9 mouse cellular contexts compared by ENCODE assay signal in the genomic region with DNA sequence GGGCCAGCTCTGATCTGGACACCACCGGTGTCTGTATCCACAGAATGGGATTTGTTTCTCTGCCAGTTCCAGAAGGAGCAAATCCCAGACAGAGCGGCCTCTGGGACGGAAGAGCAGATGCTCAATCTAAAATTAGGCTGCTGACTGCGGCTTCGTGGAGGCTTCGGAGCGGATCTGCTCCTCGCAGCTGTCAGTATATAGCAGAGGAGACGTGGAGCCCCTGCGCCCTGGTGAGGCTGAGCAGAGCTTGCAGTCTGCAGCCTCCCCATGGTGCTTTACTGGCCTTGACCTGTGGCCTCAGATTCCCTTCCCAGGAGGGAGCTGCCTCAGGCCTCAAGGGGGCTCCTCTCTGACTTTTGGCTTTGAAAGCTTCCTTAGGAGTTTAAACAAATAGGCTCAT. TPM values are rescaled to one million over a fixed set of nuclear protein-coding genes. Genes with fewer than 3 reads are reported as not detected.
DNase-seq lines count a peak whose midpoint lies in the region; ATAC-seq and TF ChIP-seq lines count a peak whose summit lies in the region.
"Had no signal": no experiment of that assay in that cellular context is flagged by ENCODE, and none has a peak within 500 bp of the region (broad histone marks: within the 10 kb centered on the region; RNA-seq: fewer than 3 reads in every experiment).

No protein-coding gene starts in this region.

- no peaks in the 10 kb centered on the region for H3K9me3 ChIP-seq in heart, embryonic 12.5 days (replicated peaks)
- no peaks in the 10 kb centered on the region for H3K9me3 ChIP-seq in forebrain, postnatal 0 days (ENCODE audit: low read length)
- no peaks in the 10 kb centered on the region for H3K9me3 ChIP-seq in intestine, postnatal 0 days (ENCODE audit: control insufficient read depth)
- no peaks in the 10 kb centered on the region for H3K9me3 ChIP-seq in midbrain, embryonic 11.5 days (ENCODE audit: control insufficient read depth, low read length)

- peak; percentile 97 for DNase-seq in heart, adult 11 months
- peak; percentile 17 for DNase-seq in adipocyte (ENCODE audit: low spot score)
- DNase-seq in forebrain, postnatal 0 days = peak; percentile 82
- DNase-seq in spleen, postnatal 36 days (ENCODE audit: low spot score in 2 of 2) = no peak
- no peak for DNase-seq in midbrain, embryonic 11.5 days (ENCODE audit: low spot score, missing footprints)

- H3K4me2 ChIP-seq in heart, embryonic 12.5 days = no peak overlapping the region
- H3K4me2 ChIP-seq in forebrain, postnatal 0 days (ENCODE audit: low read depth) = no peak overlapping the region
- no peak overlapping the region for H3K4me2 ChIP-seq in intestine, postnatal 0 days (replicated peaks; ENCODE audit: low read depth)
- H3K4me2 ChIP-seq in midbrain, embryonic 11.5 days = no peak overlapping the region

- H3K27me3 ChIP-seq in heart, embryonic 12.5 days (replicated peaks) = peaks cover 9% of the 10 kb centered on the region
- no peaks in the 10 kb centered on the region for H3K27me3 ChIP-seq in forebrain, postnatal 0 days (ENCODE audit: insufficient read depth, low read length)
- H3K27me3 ChIP-seq in intestine, postnatal 0 days (replicated peaks; ENCODE audit: control insufficient read depth, insufficient read depth, low read length) = no peaks in the 10 kb centered on the region
- H3K27me3 ChIP-seq in midbrain, embryonic 11.5 days (ENCODE audit: control insufficient read depth, insufficient read depth, low read length) = no peaks in the 10 kb centered on the region

- ATAC-seq in heart, embryonic 12.5 days (ENCODE audit: insufficient number of reproducible peaks, low FRiP score) = no peak
- ATAC-seq in forebrain, postnatal 0 days = peak; percentile 92
- ATAC-seq in intestine, postnatal 0 days = no peak
- no peak for ATAC-seq in midbrain, embryonic 11.5 days (ENCODE audit: low FRiP score)

- no peak overlapping the region for H3K9ac ChIP-seq in heart, embryonic 12.5 days
- H3K9ac ChIP-seq in forebrain, postnatal 0 days = no peak overlapping the region
- no peak overlapping the region for H3K9ac ChIP-seq in intestine, postnatal 0 days (ENCODE audit: low read depth, low read length)
- no peak overlapping the region for H3K9ac ChIP-seq in midbrain, embryonic 11.5 days (ENCODE audit: low read length)

- H3K27ac ChIP-seq in heart, embryonic 12.5 days (ENCODE audit: poor library complexity, severe bottlenecking) = no peak overlapping the region
- peak overlapping the region; percentile 71 for H3K27ac ChIP-seq in forebrain, postnatal 0 days (ENCODE audit: low read depth, low read length)
- no peak overlapping the region for H3K27ac ChIP-seq in intestine, postnatal 0 days (ENCODE audit: low read depth, low read length)
- H3K27ac ChIP-seq in olfactory bulb, adult 2 months (ENCODE audit: insufficient read depth, low read depth, low read length) = 0 out of 2 replicates have a peak overlapping the region, but pooled peaks have one; percentile 9
- no peak overlapping the region for H3K27ac ChIP-seq in midbrain, embryonic 11.5 days (ENCODE audit: low read depth, low read length)
- H3K27ac ChIP-seq: macrophage had no signal

- TF ChIP-seq CTCF in forebrain, postnatal 0 days (IDR thresholded peaks at IDR 0.05; ENCODE audit: low read depth) = peak; percentile 25; the same call in 1 of the 2 replicates
- peak; percentile 21; the same call in 1 of the 2 replicates for TF ChIP-seq CTCF in intestine, postnatal 0 days (IDR thresholded peaks at IDR 0.05; ENCODE audit: low read depth)
- no peak for TF ChIP-seq CTCF in olfactory bulb, adult 2 months (IDR thresholded peaks at IDR 0.05; ENCODE audit: insufficient read depth, low read depth, low read length)

- 32% methylated on average over 10 of the region's 10 CpGs for WGBS in heart, embryonic 12.5 days
- WGBS in forebrain, postnatal 0 days = 27% methylated on average over 10 of the region's 10 CpGs
- 50% methylated on average over 10 of the region's 10 CpGs for WGBS in intestine, postnatal 0 days
- 34% methylated on average over 10 of the region's 10 CpGs for WGBS in olfactory bulb, adult 2 months
- 60% methylated on average over 10 of the region's 10 CpGs for WGBS in midbrain, embryonic 11.5 days

- H3K36me3 ChIP-seq in heart, embryonic 12.5 days = no peaks in the 10 kb centered on the region
- no peaks in the 10 kb centered on the region for H3K36me3 ChIP-seq in forebrain, postnatal 0 days (ENCODE audit: insufficient read depth)
- no peaks in the 10 kb centered on the region for H3K36me3 ChIP-seq in intestine, postnatal 0 days (ENCODE audit: control insufficient read depth, insufficient read depth)
- H3K36me3 ChIP-seq in midbrain, embryonic 11.5 days (ENCODE audit: control insufficient read depth, insufficient read depth, low read length) = no peaks in the 10 kb centered on the region

- no peak overlapping the region for H3K4me3 ChIP-seq in heart, embryonic 12.5 days
- no peak overlapping the region for H3K4me3 ChIP-seq in forebrain, postnatal 0 days (ENCODE audit: low read depth, low read length)
- no peak overlapping the region for H3K4me3 ChIP-seq in intestine, postnatal 0 days (ENCODE audit: low read depth, low read length)
- H3K4me3 ChIP-seq in olfactory bulb, adult 2 months (ENCODE audit: insufficient read depth, low read depth, low read length) = no peak overlapping the region
- no peak overlapping the region for H3K4me3 ChIP-seq in midbrain, embryonic 11.5 days (ENCODE audit: low read depth, low read length)

- peaks cover 7% of the 10 kb centered on the region; the same call in 1 of the 2 replicates for H3K4me1 ChIP-seq in heart, embryonic 12.5 days (replicated peaks)
- H3K4me1 ChIP-seq in forebrain, postnatal 0 days (ENCODE audit: insufficient read depth) = peaks cover 13% of the 10 kb centered on the region
- no peaks in the 10 kb centered on the region for H3K4me1 ChIP-seq in intestine, postnatal 0 days (replicated peaks; ENCODE audit: control insufficient read depth, insufficient read depth, low read length)
- H3K4me1 ChIP-seq in olfactory bulb, adult 2 months (ENCODE audit: control insufficient read depth, insufficient read depth, low read length) = peaks cover 22% of the 10 kb centered on the region
- no peaks in the 10 kb centered on the region for H3K4me1 ChIP-seq in midbrain, embryonic 11.5 days (ENCODE audit: control insufficient read depth, insufficient read depth, low read length)

- TF ChIP-seq POLR2A in olfactory bulb, adult 2 months (IDR thresholded peaks at IDR 0.05; ENCODE audit: insufficient read depth, low read depth, low read length) = no peak

RNA-seq across cellular contexts. Expression of gene AL607142.1, which starts 40.7 kb away (rescaled TPM):
- not detected in 2 replicates for polyA plus RNA-seq in heart, embryonic 12.5 days (2016; fragmentation: Nextera tagmentation; extraction: Ambion mirVana)
- not detected in 2 replicates for total RNA-seq in forebrain, postnatal 0 days (2014; rRNA removed)
- not detected in 2 replicates for polyA plus RNA-seq in forebrain, postnatal 0 days (2015; fragmentation: Nextera tagmentation; extraction: Ambion mirVana)
- not detected in 2 replicates for polyA plus RNA-seq in intestine, postnatal 0 days (2015; fragmentation: Nextera tagmentation; extraction: Ambion mirVana)
- not detected in 2 replicates for polyA plus RNA-seq in olfactory bulb, adult 2 months (2012; ENCODE audit: insufficient read depth, insufficient read length, low replicate concordance, missing spikeins)
- polyA plus RNA-seq in midbrain, embryonic 11.5 days (2014; fragmentation: Nextera tagmentation; extraction: Ambion mirVana) = not detected in 2 replicates
- polyA plus RNA-seq: macrophage had no signal

Comparison
In these comparisons a context has a peak if more than half of its experiments do, and no peak if none do; other contexts are left out.
1. DNase-seq: peak in heart, adult 11 months (single experiment), adipocyte (single experiment) and forebrain, postnatal 0 days (single experiment); none in spleen, postnatal 36 days (0 of 2) and midbrain, embryonic 11.5 days (single experiment).
2. H3K27ac ChIP-seq: peak in forebrain, postnatal 0 days (single experiment) and olfactory bulb, adult 2 months (single experiment); none in heart, embryonic 12.5 days (single experiment), intestine, postnatal 0 days (single experiment) and midbrain, embryonic 11.5 days (single experiment).